Mouse (Mus musculus) liver, embryonic 11.5 days (tissue): ENCODE measurements at regions not wholly inside any gene's neighbourhood (a gene's known extent, or its start where the extent isn't known, plus 50 kb on each side); places are given as distances from the start of the nearest gene placed in this dataset.
"Not testable (repeated sequence)": the region's sequence is repeated elsewhere in the genome, so short reads cannot be mapped to it uniquely, and the experiment has no call there.

Experiments used
- ATAC-seq: fragments of 200-750 bp; cut with Nextera tagmentation; replicated peaks from 2 replicates; pipeline ENCODE4 v1.8.0; 2017; ENCODE audit warnings: moderate number of reproducible peaks, mild to moderate bottlenecking, moderate TSS enrichment, moderate library complexity; ENCODE audit not compliant: low FRiP score
- DNase-seq: peaks from one replicate; pipeline ENCODE4 v3.0.0-alpha.2; 2017; ENCODE audit warnings: low spot score
- H3K27ac ChIP-seq: fragments of 300-500 bp; sonication (generic); 2 replicates; pipeline ENCODE4 v1.5.1; 2014; ENCODE audit warnings: mild to moderate bottlenecking, low read depth, low read length, control low read depth
- H3K27me3 ChIP-seq: fragments of 300-500 bp; sonication (generic); replicated peaks from 2 replicates; pipeline ENCODE4 v1.6.1; 2014; ENCODE audit warnings: low read length, mixed read lengths; ENCODE audit not compliant: control insufficient read depth, insufficient read depth
- H3K36me3 ChIP-seq: fragments of 300-500 bp; sonication (generic); 2 replicates; pipeline ENCODE4 v1.6.1; 2014; ENCODE audit warnings: mild to moderate bottlenecking, low read length, moderate library complexity, mixed read lengths; ENCODE audit not compliant: control insufficient read depth, insufficient read depth
- H3K4me1 ChIP-seq: fragments of 300-500 bp; sonication (generic); replicated peaks from 2 replicates; pipeline ENCODE4 v1.6.1; 2014; ENCODE audit warnings: low read length, mixed read lengths; ENCODE audit not compliant: control insufficient read depth, insufficient read depth
- H3K4me2 ChIP-seq: fragments of 300-500 bp; sonication (generic); 2 replicates; pipeline ENCODE4 v1.6.1; 2014; ENCODE audit warnings: mild to moderate bottlenecking, control low read depth, moderate library complexity
- H3K4me3 ChIP-seq: fragments of 300-500 bp; sonication (generic); 2 replicates; pipeline ENCODE4 v1.5.1; 2014; ENCODE audit warnings: low read depth, low read length, control low read depth
- H3K9ac ChIP-seq: fragments of 300-500 bp; sonication (generic); 2 replicates; pipeline ENCODE4 v1.6.1; 2014; ENCODE audit warnings: low read depth, low read length, control low read depth
- H3K9me3 ChIP-seq: fragments of 300-500 bp; sonication (generic); 2 replicates; pipeline ENCODE4 v1.6.1; 2016; ENCODE audit warnings: low read length, inconsistent platforms, mixed read lengths; ENCODE audit not compliant: control insufficient read depth
- WGBS: fragments of 180-500 bp; shearing (Covaris S2); extraction: QIAGEN DNeasy Blood & Tissue Kit; methylation state at CpG from one replicate; pipeline ENCODE4 v1.1.7; 2014; 5-methylcytosine and 5-hydroxymethylcytosine counted together

- not testable (repeated sequence) for H3K9ac ChIP-seq, H3K36me3 ChIP-seq, ATAC-seq, H3K4me2 ChIP-seq, H3K4me1 ChIP-seq, H3K27ac ChIP-seq, H3K9me3 ChIP-seq, H3K27me3 ChIP-seq
- DNase-seq, result peak; percentile 54
- H3K4me3 ChIP-seq, result peak overlapping the region; percentile 23
- 1% methylated on average over 19 of the region's 39 CpGs for WGBS
These were observed 375.5 kb upstream of the Asap2 start for GRCm38 (mm10) chr12:20614766-20615165.
